Mouse (Mus musculus) ES-Bruce4 (cell line): ENCODE measurements around the gene Rragd.

Experiments
- CTCF ChIP-seq: IDR thresholded peaks from one replicate; pipeline ENCODE4 v1.8.1; 2011; ENCODE audit warnings: low read depth, low read length
- POLR2A ChIP-seq: IDR thresholded peaks from one replicate; pipeline ENCODE4 v1.8.1; 2011; ENCODE audit warnings: low read length; ENCODE audit not compliant: insufficient read depth

GRCm38 (mm10) chr4:32983176-32984155, 629 bp downstream of the Rragd start:
- TF ChIP-seq CTCF, result no peak
- no peak for TF ChIP-seq POLR2A
